Mouse (Mus musculus): ENCODE data around the gene Syt9. TPM values are rescaled to one million over a fixed set of nuclear protein-coding genes. Genes with fewer than 3 reads are reported as not detected.

Syt9 gene
- polyA plus RNA-seq, 1 experiment = 0.05 TPM

DNA sequence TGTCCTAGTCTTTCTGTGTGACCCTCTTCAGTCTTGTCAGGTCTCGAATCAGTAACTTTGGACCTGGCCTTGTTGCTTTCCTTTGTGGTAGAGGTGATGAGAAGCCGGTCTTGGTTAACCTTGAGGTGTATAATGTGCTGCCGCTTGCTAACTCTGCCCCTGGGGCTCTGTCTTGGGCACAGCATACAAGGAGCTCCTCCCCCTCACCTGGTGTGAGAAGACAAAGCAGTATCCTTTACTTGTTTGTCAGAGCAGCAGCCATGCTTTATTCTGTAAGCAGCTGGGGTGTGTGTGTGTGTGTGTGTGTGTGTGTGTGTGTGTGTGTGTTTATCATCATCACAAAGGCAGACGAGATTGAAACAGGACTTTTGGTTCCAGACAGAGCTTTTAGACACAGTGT is 164.8 kb downstream of the Syt9 start:
- no peak overlapping the region for H3K27ac ChIP-seq (ENCODE audit: insufficient read depth, low read length)
- H3K4me3 ChIP-seq (ENCODE audit: extremely low read depth, insufficient read depth, insufficient read length) = no peak overlapping the region
- H3K4me1 ChIP-seq (ENCODE audit: control insufficient read depth, insufficient read depth, insufficient read length) = no peaks in the 10 kb centered on the region
- TF ChIP-seq POLR2A (IDR thresholded peaks at IDR 0.05; ENCODE audit: low read depth, low read length) (no peak), CTCF (IDR thresholded peaks at IDR 0.05; ENCODE audit: extremely low read depth, insufficient read depth, insufficient read length, insufficient replicate concordance) (no peak)
- 94% methylated on average over 4 of the region's 4 CpGs for WGBS
- no peak for DNase-seq (ENCODE audit: low read depth in 1 of 2, low spot score in 2 of 2)
- H3K27me3 ChIP-seq (ENCODE audit: control insufficient read depth, insufficient read depth, low read length) = no peaks in the 10 kb centered on the region
- H3K36me3 ChIP-seq (ENCODE audit: control insufficient read depth, insufficient read depth, low read length) = no peaks in the 10 kb centered on the region

DNA sequence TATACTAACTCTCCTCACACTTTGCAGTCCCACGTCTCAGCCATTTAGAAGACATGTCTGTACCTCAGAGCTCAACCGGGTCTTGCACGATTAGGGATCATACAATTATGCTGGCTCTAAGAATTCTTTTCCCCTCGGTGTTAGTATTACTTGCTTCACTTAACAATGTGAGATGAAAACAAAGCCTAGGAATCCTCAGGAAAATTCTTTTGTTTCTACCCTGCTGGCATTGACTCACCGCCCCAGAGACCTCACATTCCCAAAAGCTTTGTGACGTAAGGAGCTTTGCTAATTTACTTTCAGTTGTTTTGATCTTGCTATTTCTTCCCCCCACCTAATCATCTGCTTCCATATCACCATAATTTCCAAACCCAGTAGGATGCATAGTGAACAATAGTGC is 166.0 kb downstream of the Syt9 start:
- WGBS = 86% methylated on average over 6 of the region's 6 CpGs
- TF ChIP-seq POLR2A (IDR thresholded peaks at IDR 0.05; ENCODE audit: low read depth, low read length) (no peak), CTCF (IDR thresholded peaks at IDR 0.05; ENCODE audit: extremely low read depth, insufficient read depth, insufficient read length, insufficient replicate concordance) (no peak)
- no peaks in the 10 kb centered on the region for H3K4me1 ChIP-seq (ENCODE audit: control insufficient read depth, insufficient read depth, insufficient read length)
- no peaks in the 10 kb centered on the region for H3K36me3 ChIP-seq (ENCODE audit: control insufficient read depth, insufficient read depth, low read length)
- DNase-seq (ENCODE audit: low read depth in 1 of 2, low spot score in 2 of 2) = no peak
- H3K27me3 ChIP-seq (ENCODE audit: control insufficient read depth, insufficient read depth, low read length) = no peaks in the 10 kb centered on the region
- H3K27ac ChIP-seq (ENCODE audit: insufficient read depth, low read length) = no peak overlapping the region
- H3K4me3 ChIP-seq (ENCODE audit: extremely low read depth, insufficient read depth, insufficient read length) = no peak overlapping the region

DNA sequence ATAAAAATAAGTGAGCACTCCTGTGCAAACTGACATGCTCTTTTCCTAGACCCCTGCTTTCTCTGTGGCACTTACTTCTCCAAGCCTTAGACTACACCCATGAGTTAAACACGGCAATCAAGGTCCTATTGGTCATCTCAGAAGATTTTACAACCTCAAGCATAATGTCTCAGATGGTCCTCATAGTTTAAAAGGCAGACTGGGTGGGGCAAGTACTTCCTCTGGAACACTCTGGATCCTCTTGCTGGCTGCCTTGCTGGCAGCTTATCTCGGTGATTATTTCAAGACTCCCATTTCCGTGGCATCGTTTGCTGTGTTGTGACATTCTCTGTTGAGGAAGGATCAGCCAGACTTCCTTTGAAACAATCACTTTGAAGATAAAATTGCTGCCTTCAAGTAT is 169.5 kb downstream of the Syt9 start:
- Histone ChIP-seq H3K27me3 (ENCODE audit: control insufficient read depth, insufficient read depth, low read length) (no peaks in the 10 kb centered on the region), H3K36me3 (ENCODE audit: control insufficient read depth, insufficient read depth, low read length) (no peaks in the 10 kb centered on the region), H3K27ac (ENCODE audit: insufficient read depth, low read length) (no peak overlapping the region), H3K4me1 (ENCODE audit: control insufficient read depth, insufficient read depth, insufficient read length) (no peaks in the 10 kb centered on the region), H3K4me3 (ENCODE audit: extremely low read depth, insufficient read depth, insufficient read length) (no peak overlapping the region)
- no peak for DNase-seq (ENCODE audit: low read depth in 1 of 2, low spot score in 2 of 2)
- no peak for TF ChIP-seq POLR2A (IDR thresholded peaks at IDR 0.05; ENCODE audit: low read depth, low read length)
- no peak for TF ChIP-seq CTCF (IDR thresholded peaks at IDR 0.05; ENCODE audit: extremely low read depth, insufficient read depth, insufficient read length, insufficient replicate concordance)
- 39% methylated on average over 4 of the region's 4 CpGs for WGBS

DNA sequence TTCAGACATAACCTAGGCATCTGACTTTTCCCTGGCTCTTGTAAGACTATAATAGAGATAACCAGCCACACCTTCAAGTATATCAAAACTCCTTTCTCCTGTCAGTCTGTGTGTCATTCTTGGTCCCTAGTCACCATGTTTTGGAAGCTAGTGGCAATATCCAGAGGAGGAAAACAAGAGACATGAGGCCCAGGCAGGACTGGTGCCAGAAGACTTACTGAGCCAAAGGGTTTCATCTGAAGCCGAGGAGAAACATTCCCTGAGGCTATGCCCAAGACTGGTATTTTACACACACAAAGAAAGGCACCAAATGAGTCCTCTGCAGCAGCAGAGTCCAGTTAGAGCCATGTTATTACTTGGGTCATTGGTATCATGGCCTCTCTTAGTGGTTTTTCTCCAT is 174.5 kb downstream of the Syt9 start:
- WGBS = 89% methylated on average over 1 of the region's 1 CpGs
- no peak overlapping the region for H3K27ac ChIP-seq (ENCODE audit: insufficient read depth, low read length)
- TF ChIP-seq CTCF (IDR thresholded peaks at IDR 0.05; ENCODE audit: extremely low read depth, insufficient read depth, insufficient read length, insufficient replicate concordance) (no peak), POLR2A (IDR thresholded peaks at IDR 0.05; ENCODE audit: low read depth, low read length) (no peak)
- no peaks in the 10 kb centered on the region for H3K36me3 ChIP-seq (ENCODE audit: control insufficient read depth, insufficient read depth, low read length)
- no peaks in the 10 kb centered on the region for H3K27me3 ChIP-seq (ENCODE audit: control insufficient read depth, insufficient read depth, low read length)
- no peaks in the 10 kb centered on the region for H3K4me1 ChIP-seq (ENCODE audit: control insufficient read depth, insufficient read depth, insufficient read length)
- DNase-seq (ENCODE audit: low read depth in 1 of 2, low spot score in 2 of 2) = no peak
- H3K4me3 ChIP-seq (ENCODE audit: extremely low read depth, insufficient read depth, insufficient read length) = no peak overlapping the region

DNA sequence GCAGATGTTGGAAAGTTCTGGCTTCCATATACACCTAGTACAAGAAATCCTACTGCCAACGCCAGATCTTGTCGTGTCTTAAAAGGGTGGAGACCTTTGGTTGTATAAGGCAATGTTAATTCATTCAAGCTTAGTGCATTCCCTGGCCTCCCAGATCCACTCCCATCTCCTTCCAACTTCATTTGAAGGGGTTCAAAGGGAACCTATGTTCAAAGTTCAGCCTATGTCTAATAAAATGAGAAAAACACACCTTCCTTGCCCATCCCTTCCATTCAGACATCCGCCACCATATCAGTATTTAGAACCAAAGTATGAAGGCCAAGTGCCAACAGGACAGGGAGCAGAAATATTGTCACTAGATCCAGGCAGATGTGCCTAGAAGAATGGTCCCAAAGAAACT is 177.3 kb downstream of the Syt9 start:
- Histone ChIP-seq H3K27ac (ENCODE audit: insufficient read depth, low read length) (no peak overlapping the region), H3K36me3 (ENCODE audit: control insufficient read depth, insufficient read depth, low read length) (no peaks in the 10 kb centered on the region), H3K27me3 (ENCODE audit: control insufficient read depth, insufficient read depth, low read length) (no peaks in the 10 kb centered on the region), H3K4me1 (ENCODE audit: control insufficient read depth, insufficient read depth, insufficient read length) (no peaks in the 10 kb centered on the region), H3K4me3 (ENCODE audit: extremely low read depth, insufficient read depth, insufficient read length) (no peak overlapping the region)
- 87% methylated on average over 3 of the region's 3 CpGs for WGBS
- no peak for DNase-seq (ENCODE audit: low read depth in 1 of 2, low spot score in 2 of 2)
- TF ChIP-seq POLR2A (IDR thresholded peaks at IDR 0.05; ENCODE audit: low read depth, low read length) = no peak
- no peak for TF ChIP-seq CTCF (IDR thresholded peaks at IDR 0.05; ENCODE audit: extremely low read depth, insufficient read depth, insufficient read length, insufficient replicate concordance)

DNA sequence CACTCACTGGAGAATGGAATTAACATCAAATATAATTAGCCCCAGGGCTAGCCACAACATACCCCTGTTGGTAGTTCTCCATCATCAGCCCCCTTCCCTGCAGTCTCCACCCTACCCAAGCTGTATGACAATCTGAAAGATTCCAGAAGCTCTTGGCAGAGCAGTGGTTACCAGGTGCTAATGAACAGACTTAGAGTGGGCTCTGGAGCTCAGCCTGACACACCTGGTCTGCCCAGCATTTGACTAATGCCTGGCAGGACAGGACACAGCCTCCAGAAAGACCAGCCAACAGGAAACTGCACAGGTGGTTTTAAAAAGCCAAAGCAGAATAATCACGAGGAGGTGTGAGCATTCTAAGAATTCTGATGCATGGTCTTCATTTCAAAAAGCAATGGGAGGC is 182.9 kb downstream of the Syt9 start:
- Histone ChIP-seq H3K4me1 (ENCODE audit: control insufficient read depth, insufficient read depth, insufficient read length) (no peaks in the 10 kb centered on the region), H3K36me3 (ENCODE audit: control insufficient read depth, insufficient read depth, low read length) (no peaks in the 10 kb centered on the region), H3K27ac (ENCODE audit: insufficient read depth, low read length) (no peak overlapping the region), H3K4me3 (ENCODE audit: extremely low read depth, insufficient read depth, insufficient read length) (no peak overlapping the region), H3K27me3 (ENCODE audit: control insufficient read depth, insufficient read depth, low read length) (no peaks in the 10 kb centered on the region)
- TF ChIP-seq CTCF (IDR thresholded peaks at IDR 0.05; ENCODE audit: extremely low read depth, insufficient read depth, insufficient read length, insufficient replicate concordance) (no peak), POLR2A (IDR thresholded peaks at IDR 0.05; ENCODE audit: low read depth, low read length) (no peak)
- 24% methylated on average over 1 of the region's 1 CpGs for WGBS
- no peak for DNase-seq (ENCODE audit: low read depth in 1 of 2, low spot score in 2 of 2)

DNA sequence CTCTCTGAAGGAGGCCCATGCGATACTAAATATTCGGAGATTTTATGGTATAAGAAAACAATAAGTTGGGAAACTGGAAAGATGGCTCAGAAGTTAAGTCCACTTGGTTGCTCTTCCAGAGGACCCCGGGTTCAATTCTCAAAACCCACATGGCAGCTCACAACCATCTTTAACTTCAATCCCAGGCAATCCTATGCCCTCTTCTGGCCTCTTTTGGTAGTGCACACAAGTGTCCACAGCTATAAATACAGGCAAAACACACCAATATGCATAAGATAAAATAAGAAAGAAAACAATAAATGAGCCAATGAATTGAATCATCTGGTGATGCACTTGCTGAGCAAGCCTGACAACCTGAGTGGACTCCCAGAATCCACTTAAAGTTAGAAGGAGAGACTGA is 185.4 kb downstream of the Syt9 start:
- no peak for DNase-seq (ENCODE audit: low read depth in 1 of 2, low spot score in 2 of 2)
- Histone ChIP-seq H3K4me1 (ENCODE audit: control insufficient read depth, insufficient read depth, insufficient read length) (no peaks in the 10 kb centered on the region), H3K4me3 (ENCODE audit: extremely low read depth, insufficient read depth, insufficient read length) (no peak overlapping the region), H3K27me3 (ENCODE audit: control insufficient read depth, insufficient read depth, low read length) (no peaks in the 10 kb centered on the region), H3K27ac (ENCODE audit: insufficient read depth, low read length) (no peak overlapping the region), H3K36me3 (ENCODE audit: control insufficient read depth, insufficient read depth, low read length) (no peaks in the 10 kb centered on the region)
- WGBS = 90% methylated on average over 3 of the region's 3 CpGs
- TF ChIP-seq POLR2A (IDR thresholded peaks at IDR 0.05; ENCODE audit: low read depth, low read length) (no peak), CTCF (IDR thresholded peaks at IDR 0.05; ENCODE audit: extremely low read depth, insufficient read depth, insufficient read length, insufficient replicate concordance) (no peak)

Data from spleen, adult 2 months (tissue).